Mouse (Mus musculus) heart, postnatal 10 days (tissue): ENCODE measurements around the gene Ppp1r12b. TPM values are rescaled to one million over a fixed set of nuclear protein-coding genes. Genes with fewer than 3 reads are reported as not detected.

Experiments
- DNase-seq, 2 experiments: peaks; one replicate each; pipeline ENCODE4 v3.0.0; 2021
- intact Hi-C: fragments of 180-260 bp; cut with DNase I; formaldehyde crosslinking; loops from one replicate; pipeline ENCODE4 v1.15.1; 2025
- total RNA-seq, 2 experiments: library from RNA; stranded (reverse); gene quantifications; 2 replicates each; pipeline ENCODE4 v1.2.3; 2021

Gene Ppp1r12b
- total RNA-seq, 2 experiments from 2014 or later, result 130 to 131 TPM

DNA sequence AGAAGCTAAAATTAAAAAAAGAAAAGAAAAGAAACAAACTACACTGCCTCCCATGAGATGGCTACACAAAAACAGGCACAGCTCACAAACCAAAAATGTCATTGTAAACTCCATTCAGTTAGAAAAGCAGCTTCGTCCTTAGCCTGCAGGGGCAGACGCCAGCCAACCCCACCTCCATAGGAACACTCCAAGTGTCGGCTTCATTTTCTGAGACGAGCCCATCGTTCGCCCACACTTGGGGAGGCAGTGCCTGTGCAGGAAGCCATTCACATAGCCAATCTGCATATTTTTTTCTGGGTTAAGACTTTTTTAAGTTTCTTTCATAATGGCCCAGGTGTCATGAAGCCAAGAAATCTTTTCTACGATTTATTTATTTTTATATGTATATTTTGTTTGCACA lies 8.2 kb downstream of the Ppp1r12b start:
- DNase-seq, result no peak
- intact Hi-C loops, result no loop called here

DNA sequence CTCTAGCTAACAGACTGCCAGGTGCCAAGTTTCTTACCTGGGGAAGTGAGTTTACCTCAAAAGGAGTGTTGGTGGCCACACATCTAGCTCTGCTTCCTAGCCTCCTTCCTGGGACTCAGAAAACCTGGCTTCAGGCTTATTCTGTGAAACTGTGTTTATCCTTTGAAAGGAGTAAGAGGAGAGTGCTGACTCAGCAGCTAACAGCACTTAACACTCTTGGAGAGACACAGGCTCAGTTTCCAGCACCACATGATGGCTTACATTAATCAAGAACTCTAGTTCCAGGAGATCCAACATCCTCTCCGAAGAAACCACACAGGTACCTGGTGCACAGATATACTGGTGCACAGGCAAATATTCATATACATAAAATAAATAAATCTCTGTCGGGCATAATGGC lies 12.8 kb downstream of the Ppp1r12b start:
- no peak for DNase-seq
- intact Hi-C loops, result no loop called here

DNA sequence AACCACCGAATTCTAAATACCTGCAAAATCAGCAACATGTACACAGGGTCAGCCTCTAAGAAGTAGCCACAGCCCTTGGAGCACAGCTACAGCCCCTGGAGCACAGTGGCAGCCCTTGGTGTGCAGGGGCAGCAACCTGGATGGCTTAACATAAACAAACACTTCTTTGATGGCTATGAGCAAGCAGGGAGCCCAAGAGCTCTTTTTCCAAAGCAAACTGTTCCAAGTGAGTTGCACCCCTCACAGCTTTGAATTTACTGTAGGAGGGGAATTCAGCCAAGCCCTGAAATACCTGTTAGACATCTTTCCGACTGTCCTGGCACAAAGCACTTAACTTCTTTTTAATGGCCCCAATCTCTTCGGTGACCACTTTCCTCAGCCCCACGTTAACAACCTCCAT lies 14.9 kb downstream of the Ppp1r12b start:
- DNase-seq, result no peak
- intact Hi-C loops, result no loop called here

- intact Hi-C loops, result no loop called here
- DNase-seq, result no peak
Observed at GRCm38 (mm10) chr1:134938233-134938632, 17.5 kb downstream of the Ppp1r12b start.

GRCm38 (mm10) chr1:134936335-134936734 lies 19.4 kb downstream of the Ppp1r12b start:
- DNase-seq, result peak; percentile 56 to 72
- intact Hi-C loops, result no loop called here

- DNase-seq, result peak in 1 of 2 experiments; percentile 37
- intact Hi-C loops, result no loop called here
Observed at GRCm38 (mm10) chr1:134932431-134932830, 23.3 kb downstream of the Ppp1r12b start.

DNA sequence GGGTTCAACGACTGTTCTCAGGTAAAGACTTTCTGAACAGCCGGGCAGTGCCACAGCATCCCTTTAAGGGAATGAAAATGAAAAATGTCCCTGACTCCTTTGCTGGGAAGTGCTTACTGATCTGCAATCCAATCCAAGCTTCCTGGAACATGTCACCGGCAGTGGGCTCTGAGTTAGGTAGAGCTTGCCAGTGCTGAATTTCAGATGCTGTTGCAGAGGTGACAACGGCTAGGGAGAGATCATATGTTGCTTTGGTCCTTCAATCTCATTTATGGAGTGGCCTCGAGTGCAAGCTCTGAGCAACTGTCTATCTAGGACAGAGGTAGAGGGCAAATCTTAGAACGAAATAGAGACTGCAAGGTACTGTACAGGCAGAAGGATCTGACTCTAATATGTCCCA lies 36.7 kb downstream of the Ppp1r12b start:
- intact Hi-C loops, result no loop called here
- no peak for DNase-seq

DNA sequence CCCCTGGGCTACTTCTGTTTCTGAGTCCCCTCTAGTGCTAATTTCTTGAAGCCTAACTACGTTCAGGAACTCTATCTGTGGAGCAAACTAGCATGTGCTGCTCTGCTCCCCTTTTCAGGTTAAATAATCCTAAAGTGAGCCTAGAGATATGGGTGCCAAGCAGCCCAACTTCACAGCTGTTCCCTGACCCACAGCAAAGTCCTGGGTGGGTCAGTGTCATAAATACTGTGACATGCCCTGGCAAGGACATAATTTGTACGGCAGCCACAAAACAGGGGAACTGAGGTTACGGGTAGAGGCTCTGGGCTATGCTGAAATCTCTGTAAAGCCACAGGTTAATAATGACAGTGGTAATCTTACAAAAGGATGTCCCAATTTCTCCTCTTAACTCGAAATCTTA lies 40.3 kb downstream of the Ppp1r12b start:
- DNase-seq, result no peak

GRCm38 (mm10) chr1:134913535-134913934 lies 42.2 kb downstream of the Ppp1r12b start:
- no peak for DNase-seq
- intact Hi-C loops, result no loop called here

More for the DNA sequence above, 40.3 kb downstream of the Ppp1r12b start:
- intact Hi-C loops, result no loop called here

DNA sequence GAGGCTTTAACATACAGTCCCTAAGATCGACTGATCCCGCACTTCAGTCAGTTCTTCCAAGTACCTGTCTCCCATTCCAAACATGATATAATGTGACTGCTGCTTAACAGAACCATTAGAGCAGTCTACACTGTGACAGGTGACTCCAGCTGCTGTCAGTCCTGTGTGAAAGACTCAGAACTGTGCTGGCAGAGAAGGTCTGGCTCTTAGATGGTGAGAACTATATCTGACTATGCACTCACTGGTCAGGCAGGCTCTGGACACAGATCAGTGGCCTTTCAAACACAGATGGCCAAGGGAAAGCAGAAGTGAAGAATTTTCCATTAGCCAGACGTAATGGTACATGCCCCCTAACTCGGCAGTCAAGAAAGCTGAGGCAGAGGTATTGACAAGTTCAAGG lies 43.9 kb downstream of the Ppp1r12b start:
- intact Hi-C loops, result loop anchor here (2.0 kb wide), 1 partner anchor 39 kb away; no protein-coding TSS in a partner anchor
- DNase-seq, result peak; percentile 55 to 65

DNA sequence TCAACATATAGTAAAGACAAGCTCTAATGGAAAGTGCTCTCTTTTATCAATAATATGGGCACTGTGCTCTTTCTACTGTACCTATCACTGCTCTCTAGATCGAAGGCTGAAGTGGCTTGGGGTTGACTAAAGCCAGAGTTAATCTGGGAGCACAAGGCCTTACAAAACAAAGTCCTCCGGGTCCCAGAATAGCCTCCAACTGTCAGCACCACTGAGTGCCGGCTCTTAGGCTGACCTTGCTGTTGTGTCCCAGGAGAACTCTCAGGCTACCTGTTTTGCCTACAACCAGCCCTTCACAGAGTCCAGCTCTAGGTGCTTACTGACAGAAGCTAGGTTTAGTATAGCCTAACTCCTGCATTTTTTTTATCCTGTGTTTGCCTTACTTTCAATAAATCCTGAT lies 45.7 kb downstream of the Ppp1r12b start:
- intact Hi-C loops, result loop anchor here (2.0 kb wide), 1 partner anchor 41 kb away; no protein-coding TSS in a partner anchor
- peak; percentile 78 to 81 for DNase-seq

GRCm38 (mm10) chr1:134909442-134909841 lies 46.3 kb downstream of the Ppp1r12b start:
- peak; percentile 62 to 72 for DNase-seq
- intact Hi-C loops, result no loop called here

GRCm38 (mm10) chr1:134902051-134902619 lies 53.6 kb downstream of the Ppp1r12b start:
- intact Hi-C loops, result no loop called here
- DNase-seq, result no peak

- intact Hi-C loops, result no loop called here
- DNase-seq, result no peak
Observed at GRCm38 (mm10) chr1:134896008-134896407, 59.7 kb downstream of the Ppp1r12b start.

- intact Hi-C loops, result no loop called here
- no peak for DNase-seq
Observed at GRCm38 (mm10) chr1:134894803-134895202, 60.9 kb downstream of the Ppp1r12b start.

- intact Hi-C loops, result no loop called here
- peak; percentile 66 to 70 for DNase-seq
Observed at GRCm38 (mm10) chr1:134891916-134892315, 63.8 kb downstream of the Ppp1r12b start.

DNA sequence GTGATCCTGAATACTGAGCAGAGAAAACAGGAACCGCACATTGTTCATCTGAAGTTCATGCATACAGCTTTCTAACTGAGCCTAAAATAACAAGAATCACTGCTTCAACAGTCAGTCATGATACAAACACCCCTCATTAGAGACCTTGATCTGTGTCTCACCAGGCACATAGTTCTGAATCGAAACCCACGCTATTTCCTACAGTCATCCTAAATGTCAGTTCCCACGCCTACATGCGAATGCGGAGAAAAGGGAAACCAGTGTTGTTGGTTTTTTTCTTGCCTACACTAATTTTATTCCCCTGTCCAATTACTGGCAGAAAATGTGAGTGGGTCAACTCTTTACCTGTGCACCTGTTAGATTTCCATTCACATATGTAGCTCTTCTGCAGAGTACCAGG lies 66.1 kb downstream of the Ppp1r12b start:
- no peak for DNase-seq
- intact Hi-C loops, result no loop called here

GRCm38 (mm10) chr1:134875800-134876199 lies 79.9 kb downstream of the Ppp1r12b start:
- no peak for DNase-seq
- intact Hi-C loops, result no loop called here

- intact Hi-C loops, result no loop called here
- DNase-seq, result no peak
Observed at GRCm38 (mm10) chr1:134872678-134873077, 83.1 kb downstream of the Ppp1r12b start.

DNA sequence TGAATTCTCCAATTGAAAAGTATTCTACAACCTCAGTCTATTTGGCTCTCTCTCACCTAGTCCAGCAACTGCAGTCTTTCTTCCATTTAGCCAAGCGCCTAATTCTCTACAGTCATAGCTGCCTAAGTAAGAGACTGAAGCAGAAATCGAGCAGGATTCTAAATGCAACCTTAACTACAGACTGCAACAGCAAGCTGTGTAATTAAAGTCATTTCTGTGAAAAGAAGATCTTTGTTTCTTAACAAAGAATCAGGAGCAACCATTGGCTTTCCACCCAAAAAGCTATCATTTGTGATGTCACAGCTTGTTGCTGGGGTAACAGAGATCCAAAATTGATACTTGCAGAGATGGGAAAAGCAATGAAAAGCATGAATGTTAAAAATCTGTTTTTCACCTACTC lies 89.3 kb downstream of the Ppp1r12b start:
- intact Hi-C loops, result no loop called here
- no peak for DNase-seq

DNA sequence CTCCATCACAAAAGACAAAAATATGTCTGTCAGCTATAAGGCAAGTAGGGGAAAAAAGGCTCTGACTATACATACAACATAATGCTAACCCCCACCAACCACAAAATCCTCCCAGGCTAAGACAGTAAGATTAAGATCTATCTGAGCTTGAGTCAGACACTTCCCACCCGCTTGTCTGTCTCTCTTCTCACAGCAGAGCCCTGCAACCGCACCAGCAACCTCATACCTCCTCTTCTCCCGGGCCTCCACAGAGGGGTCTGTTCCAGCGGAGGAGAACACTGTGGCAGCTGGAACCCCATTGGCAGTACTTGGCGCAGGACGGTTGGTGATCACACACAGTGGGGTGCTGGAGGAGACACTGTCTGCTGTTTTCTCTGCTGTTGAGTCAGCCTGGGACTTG lies 90.2 kb downstream of the Ppp1r12b start:
- no peak for DNase-seq
- intact Hi-C loops, result no loop called here

GRCm38 (mm10) chr1:134860538-134860937 lies 95.2 kb downstream of the Ppp1r12b start:
- no peak for DNase-seq
- intact Hi-C loops, result loop anchor here (5.0 kb wide), 1 partner anchor 92 kb away; no protein-coding TSS in a partner anchor
